Mouse (Mus musculus) adipose tissue, adult 10 weeks (tissue): ENCODE measurements around the gene Olfr1453. TPM values are rescaled to one million over a fixed set of nuclear protein-coding genes. Genes with fewer than 3 reads are reported as not detected.

Source experiments
- polyA plus RNA-seq: library from polyadenylated mRNA; stranded (reverse); fragments of 350-450 nt; fragmentation: Illumina TruSeq; extraction: RNeasy Lipid Tissue Mini Kit (QIAGEN cat#74804); gene quantifications from one replicate; pipeline ENCODE4 v1.2.3, GENCODE M21; 2014; ENCODE audit warnings: low read depth, low replicate concordance

The Olfr1453 gene
- polyA plus RNA-seq, result not detected

DNA sequence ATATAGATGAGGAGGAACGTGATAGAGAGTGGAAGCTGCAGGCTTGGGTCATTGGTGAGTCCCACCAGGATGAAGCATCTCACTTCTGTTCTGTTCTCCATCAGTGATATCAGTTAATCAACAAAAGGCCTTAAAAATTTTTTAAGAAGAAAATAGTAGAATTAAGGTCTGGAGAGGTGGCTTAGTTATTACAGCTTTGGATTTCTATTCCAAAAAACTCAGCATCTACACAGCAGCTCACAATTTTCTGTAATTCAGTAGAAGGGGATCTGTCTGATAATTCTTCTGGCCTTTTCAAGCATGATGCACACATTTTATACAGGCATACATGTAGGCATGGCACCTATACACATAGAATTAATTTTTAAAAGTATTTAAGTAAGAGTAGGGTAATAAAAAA lies at the start of gene Olfr1453:
TSS of gene Olfr1453 (minus strand) at position 101 of the 400 bp plus-strand sequence.

DNA sequence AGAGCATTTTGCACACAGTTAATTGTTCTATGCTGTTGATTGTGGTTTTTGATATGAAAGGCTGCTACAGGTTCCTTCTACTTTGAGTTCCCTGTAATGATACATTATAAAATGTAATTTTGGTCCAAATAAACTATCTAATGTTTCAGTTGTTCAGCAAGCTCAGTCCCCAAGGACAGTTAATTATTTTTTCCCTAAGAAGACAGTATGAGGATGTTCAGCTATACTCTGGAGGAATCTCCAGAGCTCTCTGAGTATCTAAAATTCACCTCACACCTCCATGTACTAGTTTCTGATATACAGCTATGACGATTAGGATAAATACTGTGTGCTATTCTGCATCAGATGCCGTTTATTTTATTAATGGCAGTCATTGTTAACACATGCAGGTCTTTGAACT lies 32.2 kb upstream of the Olfr1453 start, which contains the start of gene Olfr1454:
TSS of gene Olfr1454 (plus strand) at position 301 of the 400 bp plus-strand sequence.

DNA sequence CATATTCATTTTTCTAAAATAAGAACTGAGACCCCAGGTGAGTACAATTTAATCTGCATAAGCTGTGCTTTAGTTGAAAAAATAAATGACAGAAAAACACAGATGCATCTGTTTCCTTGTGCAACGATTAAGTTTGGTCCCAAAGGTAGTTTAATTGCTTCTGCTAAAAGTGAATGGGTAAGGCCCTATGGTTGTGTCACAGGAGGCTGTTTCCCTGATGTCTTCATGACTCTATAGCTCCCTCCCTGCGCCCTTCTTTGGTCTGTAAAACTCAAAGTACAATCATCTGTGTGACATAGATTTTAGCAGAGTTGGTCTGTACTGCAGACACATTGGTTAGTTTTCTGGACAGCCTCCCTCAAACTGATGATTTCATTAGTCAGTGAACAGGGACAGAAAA lies 33.4 kb downstream of the Olfr1453 start, which contains the start of gene Olfr1451:
TSS of gene Olfr1451 (plus strand) at position 301 of the 400 bp plus-strand sequence.

Other genes with a start within 250 kb of the Olfr1453 start
- gene Zfp91, start 232.2 kb downstream of the Olfr1453 start, polyA plus RNA-seq, result 54.3 TPM
- gene Lpxn, start 232.1 kb downstream of the Olfr1453 start, polyA plus RNA-seq, result 7.7 TPM
- gene Gm5244, start 181.6 kb downstream of the Olfr1453 start, polyA plus RNA-seq, result not detected
- gene Olfr1444, start 171.0 kb downstream of the Olfr1453 start, polyA plus RNA-seq, result not detected
- gene Olfr1445, start 144.5 kb downstream of the Olfr1453 start, polyA plus RNA-seq, result not detected
- not detected for gene Olfr1446, start 134.8 kb downstream of the Olfr1453 start, polyA plus RNA-seq
- not detected for gene Olfr1447, start 124.6 kb downstream of the Olfr1453 start, polyA plus RNA-seq
- gene Olfr1448, start 103.9 kb downstream of the Olfr1453 start, polyA plus RNA-seq, result not detected
- not detected for gene Olfr1449, start 97.5 kb downstream of the Olfr1453 start, polyA plus RNA-seq
- gene Olfr1450, start 78.1 kb downstream of the Olfr1453 start, polyA plus RNA-seq, result not detected
- not detected for gene Olfr1451, start 33.3 kb downstream of the Olfr1453 start, polyA plus RNA-seq
- not detected for gene Olfr1454, start 32.3 kb upstream of the Olfr1453 start, polyA plus RNA-seq
- not detected for gene Olfr1457, start 69.6 kb upstream of the Olfr1453 start, polyA plus RNA-seq
- not detected for gene Olfr1458, start 78.4 kb upstream of the Olfr1453 start, polyA plus RNA-seq
- not detected for gene Olfr1459, start 121.2 kb upstream of the Olfr1453 start, polyA plus RNA-seq
- not detected for gene Olfr1461, start 134.7 kb upstream of the Olfr1453 start, polyA plus RNA-seq
- not detected for gene Olfr1462, start 157.4 kb upstream of the Olfr1453 start, polyA plus RNA-seq
- not detected for gene Olfr1463, start 203.0 kb upstream of the Olfr1453 start, polyA plus RNA-seq